22 mouse cellular contexts compared by ENCODE assay signal in genomic region chr4:105795927-105796326, GRCm38 (mm10). TPM values are rescaled to one million over a fixed set of nuclear protein-coding genes. Genes with fewer than 3 reads are reported as not detected.
DNase-seq lines count a peak whose midpoint lies in the region; ATAC-seq and TF ChIP-seq lines count a peak whose summit lies in the region.
"Had no signal": no experiment of that assay in that cellular context is flagged by ENCODE, and none has a peak within 500 bp of the region (broad histone marks: within the 10 kb centered on the region; RNA-seq: fewer than 3 reads in every experiment).

No protein-coding gene starts in this region.

- intact Hi-C loops in heart, adult 2 months (cut with DNase I) = loop anchor here (5.0 kb wide), 1 partner anchor 644 kb away; no protein-coding TSS in a partner anchor
- intact Hi-C loops in left cerebral cortex, adult 2 months (cut with DNase I) = no loop called here

- no peaks in the 10 kb centered on the region for H3K79me2 ChIP-seq in heart, adult 2 months (replicated peaks; ENCODE audit: control insufficient read depth, insufficient read depth, low read length)

- H3K9me3 ChIP-seq in heart, embryonic 12.5 days (replicated peaks) = no peaks in the 10 kb centered on the region
- H3K9me3 ChIP-seq in kidney, embryonic 15.5 days (replicated peaks) = no peaks in the 10 kb centered on the region
- H3K9me3 ChIP-seq: embryonic facial prominence, embryonic 12.5 days; liver, embryonic 13.5 days had no signal

- no peaks in the 10 kb centered on the region for H3K36me3 ChIP-seq in heart, adult 2 months (ENCODE audit: control insufficient read depth, insufficient read depth, low read length)
- no peaks in the 10 kb centered on the region for H3K36me3 ChIP-seq in heart, embryonic 12.5 days
- H3K36me3 ChIP-seq in kidney, embryonic 15.5 days = no peaks in the 10 kb centered on the region
- H3K36me3 ChIP-seq: embryonic facial prominence, embryonic 12.5 days; liver, embryonic 13.5 days had no signal

- no peak overlapping the region for H3K9ac ChIP-seq in heart, adult 2 months (ENCODE audit: low read depth, low read length)
- H3K9ac ChIP-seq in heart, embryonic 12.5 days = no peak overlapping the region
- no peak overlapping the region for H3K9ac ChIP-seq in kidney, embryonic 15.5 days
- H3K9ac ChIP-seq: embryonic facial prominence, embryonic 12.5 days; liver, embryonic 13.5 days had no signal

- TF ChIP-seq EP300 in heart, adult 2 months (IDR thresholded peaks at IDR 0.05; ENCODE audit: insufficient read depth, low read depth, low read length) = no peak

- no peak overlapping the region for H3K4me2 ChIP-seq in heart, embryonic 12.5 days
- no peak overlapping the region for H3K4me2 ChIP-seq in kidney, embryonic 15.5 days
- H3K4me2 ChIP-seq: embryonic facial prominence, embryonic 12.5 days; liver, embryonic 13.5 days had no signal

- no peaks in the 10 kb centered on the region for H3K27me3 ChIP-seq in heart, adult 2 months (ENCODE audit: control insufficient read depth, insufficient read depth, low read length)
- H3K27me3 ChIP-seq in heart, embryonic 12.5 days (replicated peaks) = no peaks in the 10 kb centered on the region
- H3K27me3 ChIP-seq in kidney, embryonic 15.5 days = no peaks in the 10 kb centered on the region
- H3K27me3 ChIP-seq: embryonic facial prominence, embryonic 12.5 days; liver, embryonic 13.5 days had no signal

- H3K27ac ChIP-seq in heart, adult 2 months = no peak overlapping the region
- H3K27ac ChIP-seq in heart, embryonic 12.5 days (ENCODE audit: poor library complexity, severe bottlenecking) = no peak overlapping the region
- H3K27ac ChIP-seq in kidney, embryonic 15.5 days = no peak overlapping the region
- no peak overlapping the region for H3K27ac ChIP-seq in left cerebral cortex, adult 2 months
- H3K27ac ChIP-seq: embryonic facial prominence, embryonic 12.5 days; liver, embryonic 13.5 days had no signal

- peak; percentile 58 for TF ChIP-seq CTCF in heart, adult 2 months (IDR thresholded peaks at IDR 0.05)
- TF ChIP-seq CTCF in left cerebral cortex, adult 2 months (IDR thresholded peaks at IDR 0.05) = no peak; the same call in 1 of the 2 replicates

- no peak for DNase-seq in heart, adult 2 months
- peak; percentile 10 to 32 for DNase-seq in kidney, postnatal 36 days
- DNase-seq in adipocyte (ENCODE audit: low spot score) = peak; percentile 35
- DNase-seq in lung, postnatal 10 days = peak; percentile 25
- DNase-seq in spleen, adult 12 weeks (ENCODE audit: low spot score) = no peak
- no peak for DNase-seq in left cerebral cortex, adult 2 months (ENCODE audit: extremely low spot score in 1 of 2, low spot score in 2 of 2)
- DNase-seq: B cell, adult 2 months; cerebellum, adult 11 months; liver, embryonic 13.5 days; right cerebral cortex, postnatal 14 days had no signal

- no peak overlapping the region for H3K4me3 ChIP-seq in heart, adult 2 months
- no peak overlapping the region for H3K4me3 ChIP-seq in heart, embryonic 12.5 days
- no peak overlapping the region for H3K4me3 ChIP-seq in kidney, embryonic 15.5 days (replicated peaks)
- H3K4me3 ChIP-seq in left cerebral cortex, adult 2 months = no peak overlapping the region
- H3K4me3 ChIP-seq: embryonic facial prominence, embryonic 12.5 days; liver, embryonic 13.5 days had no signal

- WGBS in heart, adult 2 months = 85% methylated on average over 1 of the region's 1 CpGs
- 83% methylated on average over 1 of the region's 1 CpGs for WGBS in heart, embryonic 12.5 days
- 97% methylated on average over 1 of the region's 1 CpGs for WGBS in kidney, embryonic 15.5 days

- H3K4me1 ChIP-seq in heart, adult 2 months (ENCODE audit: control insufficient read depth, insufficient read depth, low read length) = no peaks in the 10 kb centered on the region
- no peaks in the 10 kb centered on the region for H3K4me1 ChIP-seq in heart, embryonic 12.5 days (replicated peaks)
- H3K4me1 ChIP-seq in kidney, embryonic 15.5 days = no peaks in the 10 kb centered on the region
- H3K4me1 ChIP-seq: liver, embryonic 13.5 days had no signal

- ATAC-seq in heart, embryonic 12.5 days (ENCODE audit: insufficient number of reproducible peaks, low FRiP score) = no peak
- no peak for ATAC-seq in kidney, embryonic 15.5 days (replicated peaks; ENCODE audit: low FRiP score)
- ATAC-seq: midbrain, embryonic 16.5 days had no signal

- TF ChIP-seq POLR2A in heart, adult 2 months (IDR thresholded peaks at IDR 0.05; ENCODE audit: insufficient read depth, low read depth, low read length) = no peak

RNA-seq across cellular contexts. Expression of gene Gm12728, which starts 6.3 kb away (rescaled TPM):
- total RNA-seq in heart, adult 2 months (2021) = not detected
- polyA plus RNA-seq in heart, adult 2 months (2012; rRNA removed) = not detected in 2 replicates
- 1.2 TPM in 1 of 2 replicates, not detected in the other for polyA plus RNA-seq in heart, embryonic 12.5 days (2016; fragmentation: Nextera tagmentation; extraction: Ambion mirVana)
- polyA plus RNA-seq in kidney, embryonic 15.5 days (2015; fragmentation: Nextera tagmentation; extraction: Ambion mirVana) = not detected in 2 replicates
- not detected for total RNA-seq in left cerebral cortex, adult 2 months (2021)
- total RNA-seq: gastrocnemius, postnatal 4 days; layer of hippocampus, postnatal 14 days; left cerebral cortex, postnatal 25 days; megakaryocyte progenitor cell, adult 5-6 weeks had no signal
- polyA plus RNA-seq: heart, embryonic 14.5 days; hindbrain, embryonic 11.5 days; intestine, embryonic 14.5 days; liver, embryonic 13.5 days; midbrain, embryonic 16.5 days; neural tube, embryonic 11.5 days had no signal

Comparison
In these comparisons a context has a peak if more than half of its experiments do, and no peak if none do; other contexts are left out.
1. DNase-seq: peak in kidney, postnatal 36 days (2 of 2), adipocyte (single experiment) and lung, postnatal 10 days (single experiment); none in heart, adult 2 months (0 of 2), spleen, adult 12 weeks (single experiment) and left cerebral cortex, adult 2 months (0 of 2).